Mouse (Mus musculus) megakaryocyte-erythroid progenitor cell, adult 5-6 weeks (primary cell): ENCODE results near the gene Olfr1133. TPM values are rescaled to one million over a fixed set of nuclear protein-coding genes. Genes with fewer than 3 reads are reported as not detected.
"Not testable (repeated sequence)": the region's sequence is repeated elsewhere in the genome, so short reads cannot be mapped to it uniquely, and the experiment has no call there.

ENCODE experiments used
- ATAC-seq: replicated peaks from 2 replicates; pipeline ENCODE4 v1.8.0; 2016; ENCODE audit warnings: mild to moderate bottlenecking, inconsistent platforms; ENCODE audit not compliant: severe bottlenecking, poor library complexity, low FRiP score, low TSS enrichment
- total RNA-seq, 2 experiments: library from RNA; stranded (forward) in 1 of 2; stranded (reverse) in 1 of 2; fragments of 200-1000, 215-1000 nt in 1 of 2; fragments of >200 nt in 1 of 2; fragmentation: Nextera tagmentation in 1 of 2; gene quantifications; 2 replicates each; pipeline ENCODE4 v1.2.3; 2014 to 2017

Gene Olfr1133
- total RNA-seq (2014; fragmentation: Nextera tagmentation) (not detected in 2 replicates), total RNA-seq (2017) (not detected in 2 replicates)

GRCm38 (mm10) chr2:87647274-87647673 is at the start of gene Olfr1133:
TSS of gene Olfr1133 (minus strand) at chr2:87647374.
- ATAC-seq, result no peak

- ATAC-seq, result no peak
Observed at GRCm38 (mm10) chr2:87693847-87694246, 46.7 kb upstream of the Olfr1133 start, which contains the start of gene Olfr1136. TSS of gene Olfr1136 (minus strand) at chr2:87693947.

- no peak for ATAC-seq
Observed at GRCm38 (mm10) chr2:87673564-87673963, 26.4 kb upstream of the Olfr1133 start, which contains the start of gene Olfr1135. TSS of gene Olfr1135 (minus strand) at chr2:87673664.

GRCm38 (mm10) chr2:87658360-87658759 is 11.2 kb upstream of the Olfr1133 start, which contains the start of gene Olfr1134:
TSS of gene Olfr1134 (minus strand) at chr2:87658460.
- ATAC-seq, result no peak

GRCm38 (mm10) chr2:87642441-87642840 is 4.7 kb downstream of the Olfr1133 start:
- ATAC-seq, result no peak

GRCm38 (mm10) chr2:87637435-87637834 is 9.7 kb downstream of the Olfr1133 start, which contains the start of gene Olfr1132:
TSS of gene Olfr1132 (minus strand) at chr2:87637535.
- ATAC-seq, result no peak

GRCm38 (mm10) chr2:87626804-87627203 is 20.4 kb downstream of the Olfr1133 start, which contains the start of gene Olfr1131:
TSS of gene Olfr1131 (plus strand) at chr2:87627104.
- ATAC-seq, result no peak

- not testable (repeated sequence) for ATAC-seq
Observed at GRCm38 (mm10) chr2:87605912-87606311, 41.3 kb downstream of the Olfr1133 start, which contains the start of gene Olfr1130. TSS of gene Olfr1130 (plus strand) at chr2:87606212.

Other genes with a start within 250 kb of the Olfr1133 start
- gene Olfr1123, start 230.7 kb downstream of the Olfr1133 start, total RNA-seq (2014; fragmentation: Nextera tagmentation), result not detected in 2 replicates
- gene Olfr1123, start 230.7 kb downstream of the Olfr1133 start, total RNA-seq (2017), result not detected in 2 replicates
- gene Olfr1124, start 217.1 kb downstream of the Olfr1133 start, total RNA-seq (2014; fragmentation: Nextera tagmentation), result not detected in 2 replicates
- not detected in 2 replicates for gene Olfr1124, start 217.1 kb downstream of the Olfr1133 start, total RNA-seq (2017)
- gene Olfr1126, start 193.4 kb downstream of the Olfr1133 start, total RNA-seq (2014; fragmentation: Nextera tagmentation), result not detected in 2 replicates
- not detected in 2 replicates for gene Olfr1126, start 193.4 kb downstream of the Olfr1133 start, total RNA-seq (2017)
- not detected in 2 replicates for gene Pramel7, start 150.3 kb downstream of the Olfr1133 start, total RNA-seq (2014; fragmentation: Nextera tagmentation)
- not detected in 2 replicates for gene Pramel7, start 150.3 kb downstream of the Olfr1133 start, total RNA-seq (2017)
- not detected in 2 replicates for gene Pramel6, start 140.8 kb downstream of the Olfr1133 start, total RNA-seq (2014; fragmentation: Nextera tagmentation)
- not detected in 2 replicates for gene Pramel6, start 140.8 kb downstream of the Olfr1133 start, total RNA-seq (2017)
- gene Olfr153, start 115.6 kb downstream of the Olfr1133 start, total RNA-seq (2014; fragmentation: Nextera tagmentation), result not detected in 2 replicates
- not detected in 2 replicates for gene Olfr153, start 115.6 kb downstream of the Olfr1133 start, total RNA-seq (2017)
- not detected in 2 replicates for gene Olfr1128, start 101.8 kb downstream of the Olfr1133 start, total RNA-seq (2014; fragmentation: Nextera tagmentation)
- gene Olfr1128, start 101.8 kb downstream of the Olfr1133 start, total RNA-seq (2017), result not detected in 2 replicates
- not detected in 2 replicates for gene Olfr1129, start 73.5 kb downstream of the Olfr1133 start, total RNA-seq (2014; fragmentation: Nextera tagmentation)
- not detected in 2 replicates for gene Olfr1129, start 73.5 kb downstream of the Olfr1133 start, total RNA-seq (2017)
- not detected in 2 replicates for gene Olfr1130, start 41.2 kb downstream of the Olfr1133 start, total RNA-seq (2014; fragmentation: Nextera tagmentation)
- not detected in 2 replicates for gene Olfr1130, start 41.2 kb downstream of the Olfr1133 start, total RNA-seq (2017)
- not detected in 2 replicates for gene Olfr1131, start 20.3 kb downstream of the Olfr1133 start, total RNA-seq (2014; fragmentation: Nextera tagmentation)
- not detected in 2 replicates for gene Olfr1131, start 20.3 kb downstream of the Olfr1133 start, total RNA-seq (2017)
- not detected in 2 replicates for gene Olfr1132, start 9.8 kb downstream of the Olfr1133 start, total RNA-seq (2014; fragmentation: Nextera tagmentation)
- gene Olfr1132, start 9.8 kb downstream of the Olfr1133 start, total RNA-seq (2017), result not detected in 2 replicates
- not detected in 2 replicates for gene Olfr1134, start 11.1 kb upstream of the Olfr1133 start, total RNA-seq (2014; fragmentation: Nextera tagmentation)
- not detected in 2 replicates for gene Olfr1134, start 11.1 kb upstream of the Olfr1133 start, total RNA-seq (2017)
- gene Olfr1135, start 26.3 kb upstream of the Olfr1133 start, total RNA-seq (2014; fragmentation: Nextera tagmentation), result not detected in 2 replicates
- gene Olfr1135, start 26.3 kb upstream of the Olfr1133 start, total RNA-seq (2017), result not detected in 2 replicates
- gene Olfr1136, start 46.6 kb upstream of the Olfr1133 start, total RNA-seq (2014; fragmentation: Nextera tagmentation), result not detected in 2 replicates
- gene Olfr1136, start 46.6 kb upstream of the Olfr1133 start, total RNA-seq (2017), result not detected in 2 replicates
- gene Olfr1137, start 65.8 kb upstream of the Olfr1133 start, total RNA-seq (2014; fragmentation: Nextera tagmentation), result not detected in 2 replicates
- not detected in 2 replicates for gene Olfr1137, start 65.8 kb upstream of the Olfr1133 start, total RNA-seq (2017)
- not detected in 2 replicates for gene Olfr1138, start 92.6 kb upstream of the Olfr1133 start, total RNA-seq (2014; fragmentation: Nextera tagmentation)
- gene Olfr1138, start 92.6 kb upstream of the Olfr1133 start, total RNA-seq (2017), result not detected in 2 replicates
- not detected in 2 replicates for gene Olfr1140, start 96.4 kb upstream of the Olfr1133 start, total RNA-seq (2014; fragmentation: Nextera tagmentation)
- gene Olfr1140, start 96.4 kb upstream of the Olfr1133 start, total RNA-seq (2017), result not detected in 2 replicates
- not detected in 2 replicates for gene Olfr1141, start 106.6 kb upstream of the Olfr1133 start, total RNA-seq (2014; fragmentation: Nextera tagmentation)
- gene Olfr1141, start 106.6 kb upstream of the Olfr1133 start, total RNA-seq (2017), result not detected in 2 replicates
- not detected in 2 replicates for gene Olfr152, start 132.1 kb upstream of the Olfr1133 start, total RNA-seq (2014; fragmentation: Nextera tagmentation)
- gene Olfr152, start 132.1 kb upstream of the Olfr1133 start, total RNA-seq (2017), result not detected in 2 replicates
- not detected in 2 replicates for gene Olfr1143, start 153.2 kb upstream of the Olfr1133 start, total RNA-seq (2014; fragmentation: Nextera tagmentation)
- not detected in 2 replicates for gene Olfr1143, start 153.2 kb upstream of the Olfr1133 start, total RNA-seq (2017)
- not detected in 2 replicates for gene Olfr1145, start 162.4 kb upstream of the Olfr1133 start, total RNA-seq (2014; fragmentation: Nextera tagmentation)
- gene Olfr1145, start 162.4 kb upstream of the Olfr1133 start, total RNA-seq (2017), result not detected in 2 replicates
- not detected in 2 replicates for gene Olfr1148, start 183.2 kb upstream of the Olfr1133 start, total RNA-seq (2014; fragmentation: Nextera tagmentation)
- not detected in 2 replicates for gene Olfr1148, start 183.2 kb upstream of the Olfr1133 start, total RNA-seq (2017)
- gene Olfr1150-ps1, start 196.6 kb upstream of the Olfr1133 start, total RNA-seq (2014; fragmentation: Nextera tagmentation), result not detected in 2 replicates
- not detected in 2 replicates for gene Olfr1150-ps1, start 196.6 kb upstream of the Olfr1133 start, total RNA-seq (2017)
- not detected in 2 replicates for gene Olfr1151, start 208.5 kb upstream of the Olfr1133 start, total RNA-seq (2014; fragmentation: Nextera tagmentation)
- gene Olfr1151, start 208.5 kb upstream of the Olfr1133 start, total RNA-seq (2017), result not detected in 2 replicates
- gene Olfr1152, start 219.1 kb upstream of the Olfr1133 start, total RNA-seq (2014; fragmentation: Nextera tagmentation), result not detected in 2 replicates
- gene Olfr1152, start 219.1 kb upstream of the Olfr1133 start, total RNA-seq (2017), result not detected in 2 replicates
- not detected in 2 replicates for gene Olfr1153, start 247.6 kb upstream of the Olfr1133 start, total RNA-seq (2014; fragmentation: Nextera tagmentation)
- gene Olfr1153, start 247.6 kb upstream of the Olfr1133 start, total RNA-seq (2017), result not detected in 2 replicates